Mouse (Mus musculus) midbrain, embryonic 10.5 days (tissue): ENCODE data around the gene Cideb. TPM values are rescaled to one million over a fixed set of nuclear protein-coding genes. Genes with fewer than 3 reads are reported as not detected.

Experiments
- DNase-seq: peaks from one replicate; pipeline ENCODE4 v3.0.0-alpha.2; 2017; ENCODE audit warnings: low spot score
- H3K27ac ChIP-seq: fragments of 300-500 bp; sonication (generic); replicated peaks from 2 replicates; pipeline ENCODE4 v1.5.1; 2016; ENCODE audit warnings: mild to moderate bottlenecking
- H3K27me3 ChIP-seq: fragments of 300-500 bp; sonication (generic); 2 replicates; pipeline ENCODE4 v1.6.1; 2016; ENCODE audit warnings: low read depth, mild to moderate bottlenecking; ENCODE audit not compliant: poor library complexity, severe bottlenecking
- H3K36me3 ChIP-seq: fragments of 300-500 bp; sonication (generic); 2 replicates; pipeline ENCODE4 v1.6.1; 2016; ENCODE audit warnings: mild to moderate bottlenecking, moderate library complexity
- H3K4me1 ChIP-seq: fragments of 300-500 bp; sonication (generic); 2 replicates; pipeline ENCODE4 v1.6.1; 2016
- H3K4me3 ChIP-seq: fragments of 300-500 bp; sonication (generic); 2 replicates; pipeline ENCODE4 v1.5.1; 2016; ENCODE audit warnings: mild to moderate bottlenecking, moderate library complexity
- H3K9me3 ChIP-seq: fragments of 300-500 bp; sonication (generic); replicated peaks from 2 replicates; pipeline ENCODE4 v1.6.1; 2016; ENCODE audit warnings: mild to moderate bottlenecking
- WGBS: fragments of 180-500 bp; shearing (Covaris S2); methylation state at CpG from one replicate; pipeline ENCODE4 v1.1.7; 2016; 5-methylcytosine and 5-hydroxymethylcytosine counted together
- polyA plus RNA-seq: library from polyadenylated mRNA; unstranded; fragments of >200 nt; fragmentation: Nextera tagmentation; extraction: Ambion mirVana; gene quantifications from 2 replicates; pipeline ENCODE4 v1.2.1, GENCODE M21; 2016

The Cideb gene
- polyA plus RNA-seq, 1 experiment from 2014 or later: 0.23 TPM

DNA sequence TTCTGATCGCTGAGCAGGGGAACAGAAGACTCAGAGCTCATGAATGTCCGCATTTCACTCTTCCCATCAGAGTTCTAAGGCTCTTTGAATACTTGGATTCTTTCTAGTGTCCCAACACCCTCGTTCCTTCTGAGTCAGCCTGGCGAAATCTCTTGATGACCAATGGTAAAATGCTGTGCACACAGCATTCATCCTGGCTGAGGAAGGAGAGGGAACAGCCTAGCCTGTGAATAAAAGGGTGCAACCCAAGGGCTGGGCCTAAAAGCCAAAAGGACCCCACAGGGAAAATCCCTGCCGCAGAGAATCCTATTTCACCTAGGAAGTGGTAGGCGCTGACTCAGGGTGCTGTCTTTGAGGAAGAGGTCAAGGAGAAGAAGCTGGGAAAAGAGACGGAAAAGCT, 28.1 kb downstream of the Cideb start:
- DNase-seq: no peak
- no peaks in the 10 kb centered on the region for H3K36me3 ChIP-seq

DNA sequence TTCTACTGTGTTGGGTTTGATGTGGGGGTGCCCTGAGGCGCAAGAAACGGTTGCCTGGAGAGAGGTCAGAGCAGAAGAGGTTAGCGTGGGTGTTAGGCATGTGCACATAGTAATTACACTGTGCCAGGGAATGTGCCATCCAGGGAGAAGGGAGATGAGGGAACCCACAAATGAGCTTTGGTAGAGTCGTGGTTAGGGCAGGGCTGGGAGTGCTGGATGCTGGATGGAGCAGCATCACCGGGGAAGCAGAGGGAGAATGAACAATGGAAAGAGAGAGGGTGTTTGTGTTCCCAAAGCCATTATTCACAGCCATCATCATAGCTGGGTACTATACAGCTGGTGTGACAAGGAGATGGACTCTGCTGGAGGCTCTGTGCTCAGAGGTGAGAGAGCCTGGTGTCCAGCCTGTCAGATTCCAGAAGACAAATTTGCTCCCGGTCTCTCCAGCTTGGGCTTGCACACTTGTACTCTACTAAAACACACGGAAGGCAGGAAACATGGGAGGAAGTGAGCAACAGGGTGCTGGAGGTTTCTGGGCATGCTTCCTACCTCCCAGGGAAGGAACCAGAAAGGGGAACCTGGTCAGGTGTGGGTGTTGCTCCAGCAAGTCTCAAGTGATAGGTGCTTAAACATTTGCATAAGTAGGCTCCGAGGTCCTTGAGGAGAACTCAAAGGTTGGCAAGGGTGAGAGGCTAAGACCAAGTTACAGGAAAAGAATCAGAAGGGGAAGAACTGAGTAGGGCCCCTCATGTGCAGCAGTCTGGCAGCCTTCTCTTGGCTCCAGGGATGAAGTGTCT, 30.2 kb downstream of the Cideb start:
- H3K36me3 ChIP-seq: no peaks in the 10 kb centered on the region
- no peak for DNase-seq
- H3K9me3 ChIP-seq: no peaks in the 10 kb centered on the region
- no peak overlapping the region for H3K4me3 ChIP-seq
- no peak overlapping the region for H3K27ac ChIP-seq
- 0 out of 2 replicates have a peak, but pooled peaks cover 2% of the 10 kb centered on the region for H3K4me1 ChIP-seq
- WGBS: 78% methylated on average over 8 of the region's 8 CpGs
- H3K27me3 ChIP-seq: no peaks in the 10 kb centered on the region

More for the DNA sequence above, 28.1 kb downstream of the Cideb start:
- H3K27ac ChIP-seq: no peak overlapping the region
- H3K9me3 ChIP-seq: no peaks in the 10 kb centered on the region
- WGBS: 82% methylated on average over 7 of the region's 7 CpGs
- no peak overlapping the region for H3K4me3 ChIP-seq
- 0 out of 2 replicates have a peak, but pooled peaks cover 2% of the 10 kb centered on the region for H3K4me1 ChIP-seq
- no peaks in the 10 kb centered on the region for H3K27me3 ChIP-seq

DNA sequence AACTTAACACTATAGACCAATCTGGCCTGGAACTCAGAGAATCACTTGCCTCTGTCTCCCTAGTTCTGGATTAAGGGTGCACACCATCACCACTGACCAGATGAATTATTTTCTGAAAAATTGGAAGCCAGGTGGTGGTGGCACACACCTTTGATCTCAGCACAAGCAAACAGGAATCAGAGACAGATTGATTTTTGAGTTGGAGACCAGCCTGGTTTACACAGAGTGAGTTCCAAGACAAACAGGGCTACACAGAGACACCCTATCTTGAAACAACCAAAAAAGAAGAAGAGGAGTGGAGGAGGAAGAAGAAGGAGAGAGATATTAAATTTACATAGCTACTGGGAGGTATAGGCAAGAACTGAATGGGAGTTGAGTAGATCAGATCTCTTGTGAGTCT, 32.0 kb downstream of the Cideb start:
- no peaks in the 10 kb centered on the region for H3K36me3 ChIP-seq
- no peaks in the 10 kb centered on the region for H3K9me3 ChIP-seq
- H3K27me3 ChIP-seq: no peaks in the 10 kb centered on the region
- H3K27ac ChIP-seq: no peak overlapping the region
- no peak overlapping the region for H3K4me3 ChIP-seq
- DNase-seq: no peak
- H3K4me1 ChIP-seq: peaks cover 13% of the 10 kb centered on the region

DNA sequence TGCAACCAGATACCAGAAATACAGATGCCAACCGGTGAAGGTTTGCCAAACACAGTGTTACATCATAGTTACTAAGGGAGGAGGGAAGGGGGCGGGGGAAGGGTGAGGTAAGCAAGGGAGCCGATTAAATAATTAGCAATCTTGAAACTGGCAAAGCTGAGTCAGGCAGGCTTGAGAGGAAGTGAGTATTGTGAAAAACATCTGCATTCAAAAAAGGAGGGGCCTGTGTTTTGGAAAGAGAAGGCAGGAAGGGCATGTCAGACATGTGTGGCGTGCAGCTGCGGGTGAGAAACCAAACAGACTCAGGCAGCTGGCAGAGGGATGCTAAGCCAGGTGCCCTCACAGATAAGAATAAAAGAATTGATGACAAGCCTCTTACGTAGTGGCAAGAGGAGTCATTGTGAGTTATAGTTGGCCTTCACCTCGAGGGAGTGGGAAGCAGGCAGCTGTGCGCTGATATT, 33.8 kb downstream of the Cideb start:
- Histone ChIP-seq H3K9me3 (no peaks in the 10 kb centered on the region), H3K36me3 (peaks cover 8% of the 10 kb centered on the region), H3K27me3 (no peaks in the 10 kb centered on the region), H3K4me3 (no peak overlapping the region), H3K27ac (no peak overlapping the region), H3K4me1 (peaks cover 20% of the 10 kb centered on the region)
- no peak for DNase-seq
- 78% methylated on average over 8 of the region's 8 CpGs for WGBS

DNA sequence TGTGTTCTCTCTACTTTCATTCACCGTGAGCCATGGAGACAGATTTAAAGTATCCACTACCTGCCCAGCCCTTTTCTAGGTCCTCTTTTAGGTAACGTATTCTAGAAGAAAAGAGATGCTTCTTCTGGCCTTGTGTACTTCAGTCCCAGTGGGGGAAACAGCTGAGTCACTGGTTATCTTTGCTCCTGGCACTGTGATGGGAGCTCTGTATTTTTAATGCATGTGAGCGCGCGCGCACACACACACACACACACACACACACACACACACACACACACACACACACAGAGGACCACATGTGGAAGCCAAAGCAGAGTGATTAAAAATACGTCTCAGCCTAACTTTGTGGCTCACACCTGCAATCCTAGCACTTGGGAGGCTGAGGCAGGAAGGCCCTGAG, 34.8 kb downstream of the Cideb start:
- H3K27ac ChIP-seq: no peak overlapping the region
- no peak overlapping the region for H3K4me3 ChIP-seq
- no peaks in the 10 kb centered on the region for H3K27me3 ChIP-seq
- peaks cover 20% of the 10 kb centered on the region for H3K4me1 ChIP-seq
- no peak for DNase-seq
- no peaks in the 10 kb centered on the region for H3K9me3 ChIP-seq
- peaks cover 18% of the 10 kb centered on the region for H3K36me3 ChIP-seq
- 95% methylated on average over 7 of the region's 7 CpGs for WGBS

DNA sequence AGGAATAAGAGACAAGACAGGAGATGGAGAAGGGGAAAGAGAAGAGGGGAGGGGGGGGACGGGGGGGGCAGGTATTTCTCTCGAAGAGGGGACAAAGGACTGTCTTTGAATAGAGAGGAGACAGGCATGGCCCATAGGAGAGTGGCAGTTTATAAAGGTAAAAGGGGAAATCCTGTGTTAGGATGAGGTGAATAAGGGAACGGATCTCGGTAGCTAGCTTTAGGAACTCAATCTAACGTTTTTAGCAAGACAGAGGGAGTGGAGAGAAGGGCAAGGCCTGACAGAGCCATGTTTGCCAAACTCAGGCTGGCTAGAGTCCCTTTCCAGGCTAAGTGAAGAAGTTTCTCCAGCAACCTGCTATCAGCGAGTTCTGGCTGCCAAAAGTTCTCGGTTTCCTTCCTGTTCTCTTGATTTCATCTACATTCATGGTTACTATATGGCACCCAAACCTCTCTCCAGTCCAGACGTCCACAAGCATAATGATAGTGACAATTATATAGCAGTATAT, 35.8 kb downstream of the Cideb start:
- WGBS: 53% methylated on average over 8 of the region's 8 CpGs
- Histone ChIP-seq H3K27ac (peak overlapping the region; percentile 94), H3K4me3 (peak overlapping the region; percentile 90), H3K9me3 (no peaks in the 10 kb centered on the region), H3K27me3 (no peaks in the 10 kb centered on the region), H3K4me1 (peaks cover 20% of the 10 kb centered on the region), H3K36me3 (peaks cover 25% of the 10 kb centered on the region)
- DNase-seq: no peak

DNA sequence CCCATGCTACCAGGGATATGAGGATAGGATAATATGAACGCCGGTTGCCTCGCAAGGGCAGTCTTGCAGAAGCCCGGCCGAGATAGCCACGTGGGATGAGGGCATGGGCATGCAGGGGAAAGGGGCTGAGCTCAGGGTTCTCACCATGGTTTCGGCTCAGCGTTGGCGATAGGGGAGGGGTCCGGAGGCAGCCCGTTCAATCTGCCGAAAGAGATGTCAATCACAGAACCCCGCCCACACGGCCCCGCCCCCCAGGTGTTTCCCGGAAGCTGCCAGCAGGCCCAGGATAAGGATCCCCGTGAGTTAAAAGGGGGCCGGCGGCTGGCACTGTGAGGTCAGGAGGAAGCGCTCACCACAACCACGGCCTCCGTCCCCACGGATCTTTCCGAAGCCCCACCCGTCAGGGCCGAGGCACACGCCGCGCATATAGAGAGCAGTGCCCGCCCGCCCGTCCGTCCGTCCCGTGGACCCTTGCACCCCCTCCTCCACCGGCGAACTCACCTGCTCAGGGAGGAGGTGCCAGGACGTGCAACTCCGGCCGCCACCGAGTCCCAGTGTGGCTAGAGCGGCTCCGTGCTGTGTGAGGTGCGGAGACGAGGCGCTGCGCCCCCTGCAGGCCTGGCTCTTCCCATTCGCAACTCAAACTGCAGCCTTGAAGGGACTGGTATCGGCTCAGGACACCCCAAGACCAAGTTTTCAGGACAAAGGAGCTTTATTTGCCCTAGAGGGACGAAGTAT, 36.4 kb downstream of the Cideb start, which contains the start of gene Rabggta:
Rabggta (minus strand) TSS at position 564 of the 738 bp plus-strand sequence.
- Histone ChIP-seq H3K36me3 (peaks cover 31% of the 10 kb centered on the region), H3K9me3 (no peaks in the 10 kb centered on the region), H3K4me1 (peaks cover 20% of the 10 kb centered on the region), H3K27ac (peak within 1 kb of the TSS; percentile 94), H3K27me3 (no peaks in the 10 kb centered on the region), H3K4me3 (peak within 1 kb of the TSS; percentile 90)
- 1% methylated on average over 50 of the region's 50 CpGs for WGBS
- peak; percentile 91 for DNase-seq

DNA sequence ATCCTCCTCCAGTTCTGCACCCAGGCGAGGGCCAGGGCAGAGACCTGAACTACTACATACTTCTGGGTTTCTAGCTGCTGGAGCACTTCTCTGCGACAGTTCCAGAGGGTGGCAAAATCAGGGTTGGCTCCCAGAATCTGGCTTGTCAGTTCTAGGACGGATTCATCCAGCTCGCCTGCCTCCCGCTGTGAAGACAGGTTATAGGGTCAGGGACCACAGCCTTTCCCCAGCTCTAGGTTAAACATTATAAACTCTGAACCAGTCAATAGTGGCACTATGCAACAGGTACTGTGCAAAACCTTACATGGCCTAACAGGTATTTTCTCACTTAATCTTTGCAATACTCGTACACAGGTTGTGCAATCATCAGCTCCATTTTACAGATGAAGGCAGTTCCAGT, 37.2 kb downstream of the Cideb start:
- peaks cover 37% of the 10 kb centered on the region for H3K36me3 ChIP-seq
- no peak for DNase-seq
- H3K27me3 ChIP-seq: no peaks in the 10 kb centered on the region
- H3K27ac ChIP-seq: no peak overlapping the region; the same call in 1 of the 2 replicates
- H3K4me1 ChIP-seq: peaks cover 20% of the 10 kb centered on the region
- 65% methylated on average over 6 of the region's 6 CpGs for WGBS
- H3K9me3 ChIP-seq: no peaks in the 10 kb centered on the region
- H3K4me3 ChIP-seq: peak overlapping the region; percentile 90

DNA sequence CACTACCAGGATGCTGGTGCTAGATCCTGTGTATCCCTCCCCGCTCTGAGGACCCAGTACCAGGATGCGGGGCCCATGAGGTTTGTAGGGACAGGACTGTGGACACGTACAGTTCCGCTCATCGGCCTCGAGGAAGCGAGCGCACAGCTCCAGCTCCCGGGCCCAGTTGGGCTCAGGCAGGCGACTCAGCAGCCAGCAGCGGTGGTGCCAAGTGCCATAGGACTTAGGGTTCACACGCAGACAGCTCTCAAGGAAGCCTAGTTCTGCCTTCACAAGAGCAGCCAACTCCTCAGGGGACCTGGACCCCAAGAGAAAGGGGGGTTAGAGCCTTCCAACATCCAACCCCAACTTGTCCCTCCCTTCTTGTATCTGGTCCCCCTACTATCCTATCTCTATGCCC, 37.6 kb downstream of the Cideb start:
- peaks cover 38% of the 10 kb centered on the region for H3K36me3 ChIP-seq
- no peak overlapping the region for H3K27ac ChIP-seq
- H3K4me3 ChIP-seq: peak overlapping the region; percentile 90; the same call in 1 of the 2 replicates
- no peak for DNase-seq
- no peaks in the 10 kb centered on the region for H3K9me3 ChIP-seq
- 92% methylated on average over 12 of the region's 12 CpGs for WGBS
- H3K27me3 ChIP-seq: no peaks in the 10 kb centered on the region
- H3K4me1 ChIP-seq: peaks cover 20% of the 10 kb centered on the region

DNA sequence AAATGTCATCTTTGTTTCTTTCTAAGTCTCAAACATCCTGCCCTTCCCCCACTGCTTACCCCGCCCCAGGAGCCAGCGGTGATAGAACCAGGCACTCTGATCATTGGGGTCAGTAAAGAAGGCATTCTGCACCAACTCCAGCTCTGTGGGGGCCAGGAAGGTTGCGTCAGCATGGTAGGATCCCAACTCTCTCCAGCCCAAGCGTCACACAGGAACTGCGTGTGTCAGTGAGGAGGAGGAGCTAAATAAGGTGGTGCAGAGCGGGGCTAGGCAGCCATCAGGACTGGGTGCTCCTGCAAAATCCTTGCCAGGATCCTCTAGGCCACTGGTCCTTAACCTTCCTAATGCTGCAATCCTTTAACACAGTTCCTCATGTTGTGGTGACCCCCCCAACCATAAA, 38.5 kb downstream of the Cideb start:
- no peaks in the 10 kb centered on the region for H3K9me3 ChIP-seq
- no peaks in the 10 kb centered on the region for H3K27me3 ChIP-seq
- H3K4me3 ChIP-seq: no peak overlapping the region
- no peak overlapping the region for H3K27ac ChIP-seq
- H3K4me1 ChIP-seq: peaks cover 18% of the 10 kb centered on the region
- peaks cover 38% of the 10 kb centered on the region for H3K36me3 ChIP-seq
- 89% methylated on average over 6 of the region's 6 CpGs for WGBS
- DNase-seq: no peak

DNA sequence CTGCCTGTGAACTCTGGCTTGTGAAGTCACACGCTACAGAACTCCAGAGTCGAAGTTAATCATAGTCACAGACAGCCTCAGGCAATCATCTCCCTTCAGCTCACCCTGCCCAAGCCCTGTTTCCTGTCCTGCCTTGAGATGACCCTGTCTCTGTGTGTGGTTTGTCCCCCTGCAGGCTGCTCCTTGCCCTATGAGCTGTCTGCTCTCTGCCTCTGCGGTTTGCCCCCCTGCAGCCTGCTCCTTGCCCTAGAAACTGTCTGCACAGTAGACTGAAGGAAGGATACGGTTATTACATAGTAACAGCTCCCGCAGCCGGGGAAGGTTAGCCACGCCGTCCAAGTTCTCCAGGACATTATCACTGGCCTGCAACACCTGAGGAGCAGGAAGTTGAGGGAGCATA, 41.4 kb downstream of the Cideb start:
- Histone ChIP-seq H3K4me1 (peaks cover 22% of the 10 kb centered on the region), H3K36me3 (peaks cover 38% of the 10 kb centered on the region), H3K9me3 (no peaks in the 10 kb centered on the region), H3K4me3 (no peak overlapping the region), H3K27ac (no peak overlapping the region), H3K27me3 (peaks cover 22% of the 10 kb centered on the region)
- WGBS: 90% methylated on average over 8 of the region's 8 CpGs
- no peak for DNase-seq

DNA sequence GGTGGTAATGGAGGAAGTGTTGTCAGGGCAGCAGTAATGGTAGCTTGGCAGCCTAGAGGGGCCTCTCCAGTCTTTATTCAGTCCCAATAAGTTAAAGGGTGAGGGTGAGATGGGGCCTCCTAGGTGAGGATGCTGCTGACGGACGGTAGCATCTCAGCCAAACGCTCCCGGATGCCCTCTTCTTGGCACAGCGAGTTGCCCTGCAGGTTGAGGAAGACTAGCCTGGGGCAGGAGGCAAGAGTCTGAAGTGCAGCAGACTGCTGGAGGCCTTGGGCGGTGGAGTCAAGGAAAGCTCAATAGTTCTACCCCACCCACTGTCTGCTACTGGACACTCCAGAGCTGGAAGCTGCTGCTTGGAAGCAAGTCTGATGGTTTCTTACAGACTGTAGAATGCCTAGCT, 42.0 kb downstream of the Cideb start:
- no peak overlapping the region for H3K27ac ChIP-seq
- H3K4me1 ChIP-seq: peaks cover 18% of the 10 kb centered on the region
- H3K27me3 ChIP-seq: peaks cover 28% of the 10 kb centered on the region
- 96% methylated on average over 6 of the region's 6 CpGs for WGBS
- DNase-seq: no peak
- no peaks in the 10 kb centered on the region for H3K9me3 ChIP-seq
- peaks cover 38% of the 10 kb centered on the region for H3K36me3 ChIP-seq
- no peak overlapping the region for H3K4me3 ChIP-seq

DNA sequence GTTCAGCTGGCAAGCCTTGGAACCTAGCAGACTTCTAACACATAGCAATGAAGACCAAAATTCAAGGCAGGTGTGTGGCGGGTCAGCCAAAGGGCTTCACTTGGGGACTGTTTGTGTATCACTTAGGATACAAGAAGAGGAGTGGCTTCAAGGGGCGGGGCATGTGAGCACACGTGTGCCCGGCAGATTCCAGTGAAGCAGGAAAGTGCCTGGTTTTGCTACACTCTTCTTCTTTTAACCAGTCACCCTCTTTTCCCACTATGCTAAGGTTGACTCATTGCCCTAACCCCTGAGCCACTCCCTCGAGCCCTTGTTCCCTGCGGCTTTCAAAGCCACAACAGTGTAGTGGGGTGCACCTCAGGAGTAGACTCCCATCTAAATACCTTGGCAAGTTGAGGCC, 43.4 kb downstream of the Cideb start:
- Histone ChIP-seq H3K9me3 (no peaks in the 10 kb centered on the region), H3K27ac (no peak overlapping the region), H3K36me3 (peaks cover 35% of the 10 kb centered on the region), H3K4me1 (peaks cover 11% of the 10 kb centered on the region), H3K4me3 (no peak overlapping the region), H3K27me3 (peaks cover 28% of the 10 kb centered on the region)
- WGBS: 41% methylated on average over 6 of the region's 6 CpGs
- DNase-seq: no peak
